Mouse (Mus musculus) urinary bladder, adult 2 months (tissue): Measurements from ENCODE around the gene Kcnk1. TPM values are rescaled to one million over a fixed set of nuclear protein-coding genes. Genes with fewer than 3 reads are reported as not detected.

ENCODE experiments used
- DNase-seq: peaks from one replicate; pipeline ENCODE4 v3.0.0; 2022; ENCODE audit warnings: low spot score
- polyA plus RNA-seq: library from polyadenylated mRNA; depleted of rRNA; stranded (reverse); fragments of >200 nt; gene quantifications from 2 replicates; pipeline ENCODE4 v1.2.3, GENCODE M21; 2012; rRNA removed

Kcnk1 gene
- polyA plus RNA-seq, 1 experiment = 59.8 TPM

GRCm38 (mm10) chr8:126045751-126046150 lies 50.8 kb downstream of the Kcnk1 start:
- DNase-seq = no peak

- DNase-seq = no peak
Observed at GRCm38 (mm10) chr8:126053911-126054310, 58.9 kb downstream of the Kcnk1 start.

- DNase-seq = no peak
Observed at GRCm38 (mm10) chr8:126058876-126059275, 63.9 kb downstream of the Kcnk1 start.

GRCm38 (mm10) chr8:126062844-126063243 lies 67.9 kb downstream of the Kcnk1 start:
- DNase-seq = no peak

- no peak for DNase-seq
Observed at GRCm38 (mm10) chr8:126063832-126064409, 69.0 kb downstream of the Kcnk1 start.

GRCm38 (mm10) chr8:126064587-126065145 lies 69.7 kb downstream of the Kcnk1 start:
- DNase-seq = no peak

- no peak for DNase-seq
Observed at GRCm38 (mm10) chr8:126067306-126067705, 72.3 kb downstream of the Kcnk1 start.

GRCm38 (mm10) chr8:126068136-126068535 lies 73.2 kb downstream of the Kcnk1 start:
- no peak for DNase-seq

GRCm38 (mm10) chr8:126072678-126073077 lies 77.7 kb downstream of the Kcnk1 start:
- no peak for DNase-seq

- DNase-seq = no peak
Observed at GRCm38 (mm10) chr8:126073141-126073740, 78.3 kb downstream of the Kcnk1 start.

- DNase-seq = no peak
Observed at GRCm38 (mm10) chr8:126074111-126074510, 79.1 kb downstream of the Kcnk1 start.

- peak; percentile 51 for DNase-seq
Observed at GRCm38 (mm10) chr8:126075400-126075799, 80.4 kb downstream of the Kcnk1 start.

Other genes starting within 250 kb of the Kcnk1 start
- gene Pcnx2, start 96.9 kb upstream of the Kcnk1 start, polyA plus RNA-seq = 1.9 and 2.2 TPM in 2 replicates
- 0.40 and 0.44 TPM in 2 replicates for gene Map3k21, start 84.7 kb upstream of the Kcnk1 start, polyA plus RNA-seq